Comparison of ENCODE assay signal across 23 mouse cellular contexts in the genomic region with DNA sequence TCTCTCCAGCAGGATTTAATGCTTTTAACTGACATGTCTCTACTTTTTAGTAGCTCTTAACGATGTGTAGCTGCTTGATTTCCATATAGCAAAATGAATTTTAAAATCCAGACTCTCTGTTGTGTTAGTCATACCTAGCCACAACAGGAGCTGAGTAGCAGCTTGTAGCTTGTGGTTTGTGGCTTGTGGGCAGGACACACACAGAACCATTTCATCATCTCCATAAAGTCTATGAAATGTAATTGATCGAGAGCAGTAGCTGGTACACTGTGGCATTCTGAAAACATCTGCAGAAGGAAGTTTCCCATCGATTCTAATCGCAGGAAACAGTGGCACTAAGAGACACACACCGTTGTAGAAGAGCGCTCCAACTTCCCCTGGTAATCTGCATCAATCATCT. TPM values are rescaled to one million over a fixed set of nuclear protein-coding genes. Genes with fewer than 3 reads are reported as not detected.
DNase-seq lines count a peak whose midpoint lies in the region; ATAC-seq and TF ChIP-seq lines count a peak whose summit lies in the region.
"Had no signal": no experiment of that assay in that cellular context is flagged by ENCODE, and none has a peak within 500 bp of the region (broad histone marks: within the 10 kb centered on the region; RNA-seq: fewer than 3 reads in every experiment).

No protein-coding gene starts in this region.

- TF ChIP-seq POLR2A in MEL (IDR thresholded peaks at IDR 0.05; ENCODE audit: control insufficient read depth in 1 of 2, insufficient read depth in 1 of 2, low read depth in 1 of 2, low read length in 2 of 2, poor library complexity in 1 of 2): no peak

- no peaks in the 10 kb centered on the region for H3K27me3 ChIP-seq in MEL (ENCODE audit: control insufficient read depth in 1 of 2, insufficient read depth in 2 of 2, low read length in 2 of 2)
- H3K27me3 ChIP-seq: embryonic facial prominence, embryonic 15.5 days; kidney, embryonic 15.5 days; limb, embryonic 13.5 days; lung, embryonic 15.5 days; midbrain, embryonic 15.5 days; neural tube, embryonic 12.5 days had no signal

- peaks cover 0 to 7% of the 10 kb centered on the region in 2 experiments; a peak in 2 of 4 replicates for H3K36me3 ChIP-seq in MEL (ENCODE audit: control insufficient read depth in 1 of 2, insufficient read depth in 2 of 2, low read length in 2 of 2)
- H3K36me3 ChIP-seq: embryonic facial prominence, embryonic 15.5 days; forebrain, embryonic 10.5 days; heart, embryonic 10.5 days; kidney, embryonic 15.5 days; limb, embryonic 13.5 days; lung, embryonic 15.5 days; midbrain, embryonic 15.5 days; neural tube, embryonic 12.5 days had no signal

- no peak for TF ChIP-seq EP300 in MEL (IDR thresholded peaks at IDR 0.05; ENCODE audit: low read depth in 1 of 2, low read length in 2 of 2)

- TF ChIP-seq CTCF in MEL (IDR thresholded peaks at IDR 0.05 in 2 of 3, conservative IDR thresholded peaks at IDR 0.05 in 1 of 3; ENCODE audit: control insufficient read depth in 1 of 3, insufficient read depth in 1 of 3, low read depth in 2 of 3, low read length in 3 of 3, poor library complexity in 1 of 3, severe bottlenecking in 1 of 3): no peak

- no peak overlapping the region for H3K4me3 ChIP-seq in MEL (ENCODE audit: control insufficient read depth in 1 of 2, insufficient read depth in 1 of 2, low read depth in 2 of 2, low read length in 2 of 2)
- H3K4me3 ChIP-seq: embryonic facial prominence, embryonic 15.5 days; forebrain, embryonic 10.5 days; heart, embryonic 10.5 days; kidney, embryonic 15.5 days; limb, embryonic 13.5 days; lung, embryonic 15.5 days; midbrain, embryonic 15.5 days; neural tube, embryonic 12.5 days had no signal

- H3K79me2 ChIP-seq in MEL (ENCODE audit: control insufficient read depth, insufficient read depth, low read length, poor library complexity): no peaks in the 10 kb centered on the region

- peak; percentile 96 to 98 for ATAC-seq in hematopoietic stem cell, adult 5-6 weeks (replicated peaks in 1 of 2; ENCODE audit: insufficient read depth in 1 of 2, low FRiP score in 2 of 2, low TSS enrichment in 1 of 2, low read depth in 1 of 2, poor library complexity in 2 of 2, severe bottlenecking in 2 of 2)
- ATAC-seq: forebrain, postnatal 0 days; intestine, embryonic 16.5 days; midbrain, embryonic 15.5 days had no signal

- no peak overlapping the region for H3K27ac ChIP-seq in MEL (ENCODE audit: control insufficient read depth, low read depth, low read length)
- H3K27ac ChIP-seq: embryonic facial prominence, embryonic 15.5 days; forebrain, embryonic 10.5 days; heart, embryonic 10.5 days; hindbrain, embryonic 14.5 days; kidney, embryonic 15.5 days; limb, embryonic 13.5 days; liver, embryonic 14.5 days; lung, embryonic 15.5 days; midbrain, embryonic 15.5 days; neural tube, embryonic 12.5 days; stomach, postnatal 0 days had no signal

- no peaks in the 10 kb centered on the region for H3K9me3 ChIP-seq in MEL (replicated peaks; ENCODE audit: insufficient read depth, low read length)
- H3K9me3 ChIP-seq: embryonic facial prominence, embryonic 15.5 days; forebrain, embryonic 10.5 days; heart, embryonic 10.5 days; kidney, embryonic 15.5 days; limb, embryonic 13.5 days; lung, embryonic 15.5 days; midbrain, embryonic 15.5 days; neural tube, embryonic 12.5 days had no signal

- TF ChIP-seq RAD21 in MEL (IDR thresholded peaks at IDR 0.05; ENCODE audit: low read depth, low read length): no peak

- H3K9ac ChIP-seq in MEL (ENCODE audit: control insufficient read depth, low read depth, low read length, poor library complexity, severe bottlenecking): no peak overlapping the region
- H3K9ac ChIP-seq: embryonic facial prominence, embryonic 15.5 days; forebrain, postnatal 0 days; hindbrain, embryonic 14.5 days; kidney, embryonic 15.5 days; limb, embryonic 13.5 days; liver, embryonic 14.5 days; lung, embryonic 15.5 days; midbrain, embryonic 15.5 days; neural tube, embryonic 12.5 days had no signal

- peaks cover 0 to 6% of the 10 kb centered on the region in 2 experiments; a peak in 2 of 4 replicates for H3K4me1 ChIP-seq in MEL (ENCODE audit: control insufficient read depth in 1 of 2, insufficient read depth in 2 of 2, low read length in 2 of 2)
- H3K4me1 ChIP-seq: lung, embryonic 15.5 days; neural tube, embryonic 12.5 days had no signal

- DNase-seq in CD4-positive helper T cell, adult 2 months (ENCODE audit: low read depth, low spot score): peak; percentile 74
- peak; percentile 44 for DNase-seq in MEL (ENCODE audit: low read depth, low spot score)
- peak; percentile 63 for DNase-seq in naive thymus-derived CD4-positive, alpha-beta T cell, adult 2 months (ENCODE audit: low read depth)
- no peak for DNase-seq in kidney, adult 18-20 months
- DNase-seq in adrenal gland, postnatal 4 days (ENCODE audit: low spot score in 2 of 2): no peak
- no peak for DNase-seq in B cell, adult 2 months
- DNase-seq: cerebellum, postnatal 10 days; forebrain, postnatal 0 days; heart, postnatal 14 days; thymus, postnatal 14 days had no signal

TF ChIP-seq in MEL, 35 proteins besides CTCF, POLR2A, EP300 and RAD21:
- TF ChIP-seq TAL1 (IDR thresholded peaks at IDR 0.05; ENCODE audit: low read length): no peak
- TF ChIP-seq UBTF (IDR thresholded peaks at IDR 0.05; ENCODE audit: borderline replicate concordance, insufficient read depth, low read depth, low read length): no peak
- 0 out of 2 replicates have a peak, but pooled peaks have one; percentile 35 for TF ChIP-seq TBP (IDR thresholded peaks at IDR 0.05; ENCODE audit: low read depth, low read length)

RNA-seq across cellular contexts. Expression of a gene that starts 5.4 kb away (rescaled TPM):
- 39.9 and 41.0 TPM in 2 replicates for total RNA-seq in MEL (2012; rRNA removed)
- polyA plus RNA-seq in MEL (2012; ENCODE audit: insufficient read depth in 1 of 2, insufficient read length in 2 of 2, low read depth in 1 of 2, low replicate concordance in 2 of 2, missing spikeins in 1 of 2): 10 to 100 TPM in 1 of 2 experiments, not detected in 1; 34.0 TPM
- total RNA-seq in hematopoietic stem cell, adult 5-6 weeks (2017): 23.8 and 31.4 TPM in 2 replicates
- 10 to 100 TPM; 42.4 to 45.7 TPM for total RNA-seq in adrenal gland, postnatal 4 days (2021)

RNA-seq across cellular contexts. Expression of a gene that starts 7.3 kb away (rescaled TPM):
- 16.0 and 21.7 TPM in 2 replicates for total RNA-seq in MEL (2012; rRNA removed)
- 10 to 100 TPM in 1 of 2 experiments, not detected in 1; 11.4 TPM for polyA plus RNA-seq in MEL (2012; ENCODE audit: insufficient read depth in 1 of 2, insufficient read length in 2 of 2, low read depth in 1 of 2, low replicate concordance in 2 of 2, missing spikeins in 1 of 2)
- total RNA-seq in hematopoietic stem cell, adult 5-6 weeks (2017): 14.4 and 15.3 TPM in 2 replicates
- total RNA-seq in adrenal gland, postnatal 4 days (2021): 10 to 100 TPM; 18.7 to 24.5 TPM

Comparison
In these comparisons a context has a peak if more than half of its experiments do, and no peak if none do; other contexts are left out.
1. DNase-seq: peak in CD4-positive helper T cell, adult 2 months (single experiment), MEL (single experiment) and naive thymus-derived CD4-positive, alpha-beta T cell, adult 2 months (single experiment); none in kidney, adult 18-20 months (single experiment), adrenal gland, postnatal 4 days (0 of 2) and B cell, adult 2 months (0 of 2).